Mouse (Mus musculus): ENCODE measurements around the gene Fkbp5. TPM values are rescaled to one million over a fixed set of nuclear protein-coding genes. Genes with fewer than 3 reads are reported as not detected.

Fkbp5 gene
- polyA plus RNA-seq, 1 experiment from 2014 or later = 10.0 TPM

DNA sequence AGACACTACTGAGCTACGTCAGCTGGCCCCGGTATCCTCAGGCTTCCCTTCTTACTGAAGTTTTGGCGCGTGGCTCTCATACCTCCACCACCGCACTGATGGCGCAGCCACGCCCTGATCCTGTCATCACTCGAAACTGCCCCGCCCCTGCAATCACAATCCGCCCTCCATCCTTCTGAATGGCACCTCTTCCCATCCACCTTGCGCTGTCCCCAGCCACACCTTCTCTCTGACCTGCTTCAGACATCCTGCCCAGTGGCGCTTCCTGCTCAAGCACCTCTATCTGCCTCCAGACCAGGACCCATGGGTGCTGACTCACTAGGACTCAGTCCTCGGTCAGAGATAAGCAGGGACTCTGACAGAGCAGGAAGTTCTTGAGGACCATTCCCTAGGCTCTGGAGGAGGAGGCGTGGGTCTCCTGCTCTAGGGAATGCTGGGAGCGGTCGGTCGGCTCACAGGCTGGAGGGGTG, 141.7 kb downstream of the Fkbp5 start:
- 9% methylated on average over 17 of the region's 17 CpGs for WGBS

GRCm38 (mm10) chr17:28374494-28374893, 142.8 kb downstream of the Fkbp5 start:
- 0 out of 2 replicates have a peak overlapping the region, but pooled peaks have one; percentile 28 for H3K9ac ChIP-seq (ENCODE audit: low read depth, low read length)
- no peaks in the 10 kb centered on the region for H3K36me3 ChIP-seq (ENCODE audit: control insufficient read depth, insufficient read depth, low read length)
- H3K27me3 ChIP-seq (ENCODE audit: control insufficient read depth, insufficient read depth, low read length) = peaks cover 19% of the 10 kb centered on the region
- ATAC-seq (ENCODE audit: low FRiP score, low TSS enrichment) = 0 out of 2 replicates have a peak, but pooled peaks have one; percentile 11
- H3K27ac ChIP-seq (ENCODE audit: low read depth, low read length) = no peak overlapping the region
- H3K4me1 ChIP-seq (ENCODE audit: control insufficient read depth, insufficient read depth, low read length) = 0 out of 2 replicates have a peak, but pooled peaks cover 4% of the 10 kb centered on the region
- no peak overlapping the region for H3K4me3 ChIP-seq (ENCODE audit: low read length)
- no peaks in the 10 kb centered on the region for H3K9me3 ChIP-seq (ENCODE audit: control insufficient read depth, low read length)
- H3K4me2 ChIP-seq (replicated peaks; ENCODE audit: low read depth, low read length) = peak overlapping the region; percentile 10; the same call in 1 of the 2 replicates
- 16% methylated on average over 16 of the region's 16 CpGs for WGBS

More for the DNA sequence above, 141.7 kb downstream of the Fkbp5 start:
- H3K9ac ChIP-seq (ENCODE audit: low read depth, low read length) = no peak overlapping the region
- no peaks in the 10 kb centered on the region for H3K36me3 ChIP-seq (ENCODE audit: control insufficient read depth, insufficient read depth, low read length)
- no peak overlapping the region for H3K4me2 ChIP-seq (replicated peaks; ENCODE audit: low read depth, low read length)
- H3K4me3 ChIP-seq (ENCODE audit: low read length) = no peak overlapping the region
- 0 out of 2 replicates have a peak, but pooled peaks have one; percentile 7 for ATAC-seq (ENCODE audit: low FRiP score, low TSS enrichment)
- H3K27ac ChIP-seq (ENCODE audit: low read depth, low read length) = no peak overlapping the region
- 0 out of 2 replicates have a peak, but pooled peaks cover 4% of the 10 kb centered on the region for H3K4me1 ChIP-seq (ENCODE audit: control insufficient read depth, insufficient read depth, low read length)
- peaks cover 19% of the 10 kb centered on the region for H3K27me3 ChIP-seq (ENCODE audit: control insufficient read depth, insufficient read depth, low read length)
- no peaks in the 10 kb centered on the region for H3K9me3 ChIP-seq (ENCODE audit: control insufficient read depth, low read length)

DNA sequence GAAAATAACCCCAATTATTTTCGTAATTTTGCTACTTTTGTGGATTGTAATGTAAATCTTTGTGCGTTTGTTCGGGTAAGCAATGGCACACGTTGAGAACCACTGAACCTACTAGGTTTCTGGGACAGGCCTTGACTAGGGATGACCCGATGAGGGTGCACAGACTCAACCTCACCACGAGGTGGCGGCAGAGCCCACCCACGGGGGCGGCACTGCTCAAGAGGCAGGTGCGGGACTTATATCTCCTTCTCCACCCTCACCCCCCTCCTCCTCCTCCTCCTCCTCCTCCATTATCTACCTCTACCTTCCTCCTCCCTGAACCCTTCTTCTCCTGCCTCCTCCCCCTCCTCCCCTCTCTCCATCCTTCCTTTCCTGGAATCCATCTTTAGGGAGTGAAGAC, 143.5 kb downstream of the Fkbp5 start:
- H3K4me2 ChIP-seq (replicated peaks; ENCODE audit: low read depth, low read length) = no peak overlapping the region
- peak; percentile 36; the same call in 1 of the 2 replicates for ATAC-seq (ENCODE audit: low FRiP score, low TSS enrichment)
- peaks cover 19% of the 10 kb centered on the region for H3K27me3 ChIP-seq (ENCODE audit: control insufficient read depth, insufficient read depth, low read length)
- no peaks in the 10 kb centered on the region for H3K36me3 ChIP-seq (ENCODE audit: control insufficient read depth, insufficient read depth, low read length)
- H3K9me3 ChIP-seq (ENCODE audit: control insufficient read depth, low read length) = no peaks in the 10 kb centered on the region
- H3K27ac ChIP-seq (ENCODE audit: low read depth, low read length) = no peak overlapping the region
- no peak overlapping the region for H3K4me3 ChIP-seq (ENCODE audit: low read length)
- 15% methylated on average over 10 of the region's 10 CpGs for WGBS
- H3K4me1 ChIP-seq (ENCODE audit: control insufficient read depth, insufficient read depth, low read length) = 0 out of 2 replicates have a peak, but pooled peaks cover 4% of the 10 kb centered on the region
- H3K9ac ChIP-seq (ENCODE audit: low read depth, low read length) = no peak overlapping the region

GRCm38 (mm10) chr17:28371941-28372340, 145.4 kb downstream of the Fkbp5 start:
- H3K9ac ChIP-seq (ENCODE audit: low read depth, low read length) = no peak overlapping the region
- H3K9me3 ChIP-seq (ENCODE audit: control insufficient read depth, low read length) = no peaks in the 10 kb centered on the region
- H3K27me3 ChIP-seq (ENCODE audit: control insufficient read depth, insufficient read depth, low read length) = peaks cover 19% of the 10 kb centered on the region
- ATAC-seq (ENCODE audit: low FRiP score, low TSS enrichment) = no peak
- H3K4me1 ChIP-seq (ENCODE audit: control insufficient read depth, insufficient read depth, low read length) = 0 out of 2 replicates have a peak, but pooled peaks cover 4% of the 10 kb centered on the region
- no peak overlapping the region for H3K4me2 ChIP-seq (replicated peaks; ENCODE audit: low read depth, low read length)
- no peak overlapping the region for H3K4me3 ChIP-seq (ENCODE audit: low read length)
- 64% methylated on average over 1 of the region's 1 CpGs for WGBS
- H3K27ac ChIP-seq (ENCODE audit: low read depth, low read length) = no peak overlapping the region
- no peaks in the 10 kb centered on the region for H3K36me3 ChIP-seq (ENCODE audit: control insufficient read depth, insufficient read depth, low read length)

- 68% methylated on average over 2 of the region's 2 CpGs for WGBS
- Histone ChIP-seq H3K36me3 (ENCODE audit: control insufficient read depth, insufficient read depth, low read length) (no peaks in the 10 kb centered on the region), H3K4me2 (replicated peaks; ENCODE audit: low read depth, low read length) (no peak overlapping the region), H3K4me3 (ENCODE audit: low read length) (no peak overlapping the region), H3K27me3 (ENCODE audit: control insufficient read depth, insufficient read depth, low read length) (peaks cover 19% of the 10 kb centered on the region), H3K9ac (ENCODE audit: low read depth, low read length) (no peak overlapping the region), H3K27ac (ENCODE audit: low read depth, low read length) (no peak overlapping the region), H3K4me1 (ENCODE audit: control insufficient read depth, insufficient read depth, low read length) (0 out of 2 replicates have a peak, but pooled peaks cover 4% of the 10 kb centered on the region), H3K9me3 (ENCODE audit: control insufficient read depth, low read length) (no peaks in the 10 kb centered on the region)
- ATAC-seq (ENCODE audit: low FRiP score, low TSS enrichment) = no peak
Measured at GRCm38 (mm10) chr17:28371286-28371685, 146.0 kb downstream of the Fkbp5 start.

- no peak overlapping the region for H3K4me2 ChIP-seq (replicated peaks; ENCODE audit: low read depth, low read length)
- ATAC-seq (ENCODE audit: low FRiP score, low TSS enrichment) = 0 out of 2 replicates have a peak, but pooled peaks have one; percentile 13
- WGBS = 68% methylated on average over 5 of the region's 5 CpGs
- H3K36me3 ChIP-seq (ENCODE audit: control insufficient read depth, insufficient read depth, low read length) = no peaks in the 10 kb centered on the region
- H3K9ac ChIP-seq (ENCODE audit: low read depth, low read length) = no peak overlapping the region
- no peak overlapping the region for H3K27ac ChIP-seq (ENCODE audit: low read depth, low read length)
- H3K4me1 ChIP-seq (ENCODE audit: control insufficient read depth, insufficient read depth, low read length) = peaks cover 8% of the 10 kb centered on the region
- no peaks in the 10 kb centered on the region for H3K9me3 ChIP-seq (ENCODE audit: control insufficient read depth, low read length)
- H3K4me3 ChIP-seq (ENCODE audit: low read length) = no peak overlapping the region
- peaks cover 16% of the 10 kb centered on the region for H3K27me3 ChIP-seq (ENCODE audit: control insufficient read depth, insufficient read depth, low read length)
Measured at GRCm38 (mm10) chr17:28369056-28369455, 148.3 kb downstream of the Fkbp5 start.

GRCm38 (mm10) chr17:28368449-28368848, 148.9 kb downstream of the Fkbp5 start:
- Histone ChIP-seq H3K9ac (ENCODE audit: low read depth, low read length) (no peak overlapping the region), H3K27ac (ENCODE audit: low read depth, low read length) (no peak overlapping the region), H3K4me1 (ENCODE audit: control insufficient read depth, insufficient read depth, low read length) (peaks cover 14% of the 10 kb centered on the region), H3K9me3 (ENCODE audit: control insufficient read depth, low read length) (no peaks in the 10 kb centered on the region), H3K4me3 (ENCODE audit: low read length) (no peak overlapping the region), H3K36me3 (ENCODE audit: control insufficient read depth, insufficient read depth, low read length) (no peaks in the 10 kb centered on the region), H3K27me3 (ENCODE audit: control insufficient read depth, insufficient read depth, low read length) (peaks cover 20% of the 10 kb centered on the region), H3K4me2 (replicated peaks; ENCODE audit: low read depth, low read length) (no peak overlapping the region)
- ATAC-seq (ENCODE audit: low FRiP score, low TSS enrichment) = peak; percentile 30; the same call in 1 of the 2 replicates
- 3% methylated on average over 13 of the region's 13 CpGs for WGBS

GRCm38 (mm10) chr17:28365122-28365521, 152.2 kb downstream of the Fkbp5 start, which contains the start of gene Tulp1:
TSS of gene Tulp1 (minus strand) at chr17:28365222.
- Histone ChIP-seq H3K4me3 (ENCODE audit: low read length) (peak within 1 kb of the TSS; percentile 26), H3K9ac (ENCODE audit: low read depth, low read length) (peak within 1 kb of the TSS; percentile 23; the same call in 1 of the 2 replicates), H3K27me3 (ENCODE audit: control insufficient read depth, insufficient read depth, low read length) (peaks cover 30% of the 10 kb centered on the region), H3K27ac (ENCODE audit: low read depth, low read length) (no peak within 1 kb of the TSS), H3K4me1 (ENCODE audit: control insufficient read depth, insufficient read depth, low read length) (peaks cover 25% of the 10 kb centered on the region), H3K9me3 (ENCODE audit: control insufficient read depth, low read length) (no peaks in the 10 kb centered on the region), H3K4me2 (replicated peaks; ENCODE audit: low read depth, low read length) (peak within 1 kb of the TSS; percentile 52), H3K36me3 (ENCODE audit: control insufficient read depth, insufficient read depth, low read length) (no peaks in the 10 kb centered on the region)
- WGBS = 35% methylated on average over 8 of the region's 8 CpGs
- ATAC-seq (ENCODE audit: low FRiP score, low TSS enrichment) = no peak

DNA sequence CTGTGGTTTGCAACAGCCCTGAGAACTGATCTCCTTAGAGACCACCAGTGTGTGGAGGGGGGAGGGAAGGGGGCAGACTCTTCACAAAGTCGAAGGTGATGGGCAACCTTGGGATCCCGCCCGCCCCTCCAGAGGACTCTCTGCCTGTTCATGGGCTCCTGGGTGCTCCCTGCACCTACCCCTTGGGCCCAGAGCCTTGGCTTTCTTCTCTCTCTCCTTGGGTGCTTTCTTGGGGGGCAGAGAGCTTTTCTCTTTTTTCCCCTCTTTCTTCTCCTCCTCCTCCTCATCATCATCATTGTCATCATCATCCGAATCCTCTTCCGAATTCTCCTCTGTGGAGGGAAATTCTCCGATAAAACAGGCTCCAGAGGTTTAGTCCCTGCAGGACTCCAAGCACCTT, 153.8 kb downstream of the Fkbp5 start:
- Histone ChIP-seq H3K27me3 (ENCODE audit: control insufficient read depth, insufficient read depth, low read length) (peaks cover 34% of the 10 kb centered on the region), H3K27ac (ENCODE audit: low read depth, low read length) (no peak overlapping the region), H3K9ac (ENCODE audit: low read depth, low read length) (peak overlapping the region; percentile 25; the same call in 1 of the 2 replicates), H3K36me3 (ENCODE audit: control insufficient read depth, insufficient read depth, low read length) (no peaks in the 10 kb centered on the region), H3K9me3 (ENCODE audit: control insufficient read depth, low read length) (no peaks in the 10 kb centered on the region), H3K4me2 (replicated peaks; ENCODE audit: low read depth, low read length) (peak overlapping the region; percentile 39; the same call in 1 of the 2 replicates), H3K4me1 (ENCODE audit: control insufficient read depth, insufficient read depth, low read length) (peaks cover 25% of the 10 kb centered on the region), H3K4me3 (ENCODE audit: low read length) (peak overlapping the region; percentile 32)
- 0 out of 2 replicates have a peak, but pooled peaks have one; percentile 9 for ATAC-seq (ENCODE audit: low FRiP score, low TSS enrichment)
- WGBS = 16% methylated on average over 6 of the region's 6 CpGs
